Mouse (Mus musculus) midbrain, embryonic 16.5 days (tissue): ENCODE data around the gene Secisbp2. TPM values are rescaled to one million over a fixed set of nuclear protein-coding genes. Genes with fewer than 3 reads are reported as not detected.
A peak's percentile ranks its signal among the peaks of the same experiment; 100 is the strongest.

Source experiments
- ATAC-seq: fragments of 200-750 bp; cut with Nextera tagmentation; 2 replicates; pipeline ENCODE4 v1.8.0; 2017; ENCODE audit warnings: moderate TSS enrichment
- H3K27ac ChIP-seq: fragments of 300-500 bp; sonication (generic); 2 replicates; pipeline ENCODE4 v1.5.1; 2014; ENCODE audit warnings: mild to moderate bottlenecking, low read length, mixed read lengths
- H3K27me3 ChIP-seq: fragments of 300-500 bp; sonication (generic); 2 replicates; pipeline ENCODE4 v1.6.1; 2014; ENCODE audit warnings: low read depth, low read length, mixed read lengths; ENCODE audit not compliant: control insufficient read depth, insufficient read depth
- H3K36me3 ChIP-seq: fragments of 300-500 bp; sonication (generic); 2 replicates; pipeline ENCODE4 v1.6.1; 2014; ENCODE audit warnings: mild to moderate bottlenecking, low read length, moderate library complexity, mixed read lengths; ENCODE audit not compliant: control insufficient read depth, insufficient read depth
- H3K4me1 ChIP-seq: fragments of 300-500 bp; sonication (generic); 2 replicates; pipeline ENCODE4 v1.6.1; 2014; ENCODE audit warnings: mild to moderate bottlenecking, low read length, mixed read lengths; ENCODE audit not compliant: control insufficient read depth, insufficient read depth
- H3K4me2 ChIP-seq: fragments of 300-500 bp; sonication (generic); 2 replicates; pipeline ENCODE4 v1.6.1; 2014; ENCODE audit warnings: mild to moderate bottlenecking, low read length, mixed read lengths
- H3K4me3 ChIP-seq: fragments of 300-500 bp; sonication (generic); 2 replicates; pipeline ENCODE4 v1.5.1; 2014; ENCODE audit warnings: low read depth, mild to moderate bottlenecking, low read length, moderate library complexity, mixed read lengths
- H3K9ac ChIP-seq: fragments of 300-500 bp; sonication (generic); 2 replicates; pipeline ENCODE4 v1.6.1; 2014; ENCODE audit warnings: low read depth, low read length, mixed read lengths
- H3K9me3 ChIP-seq: fragments of 300-500 bp; sonication (generic); replicated peaks from 2 replicates; pipeline ENCODE4 v1.6.1; 2014; ENCODE audit warnings: mild to moderate bottlenecking, low read length, mixed read lengths; ENCODE audit not compliant: control insufficient read depth, poor library complexity, severe bottlenecking
- WGBS: fragments of 180-500 bp; shearing (Covaris S2); extraction: QIAGEN DNeasy Blood & Tissue Kit; methylation state at CpG from one replicate; pipeline ENCODE4 v1.1.7; 2014; 5-methylcytosine and 5-hydroxymethylcytosine counted together
- polyA plus RNA-seq: library from polyadenylated mRNA; unstranded; fragments of >200 nt; fragmentation: Nextera tagmentation; extraction: Ambion mirVana; gene quantifications from 2 replicates; pipeline ENCODE4 v1.2.1, GENCODE M21; 2015

The Secisbp2 gene
- polyA plus RNA-seq, 1 experiment from 2014 or later, result 33.6 TPM

DNA sequence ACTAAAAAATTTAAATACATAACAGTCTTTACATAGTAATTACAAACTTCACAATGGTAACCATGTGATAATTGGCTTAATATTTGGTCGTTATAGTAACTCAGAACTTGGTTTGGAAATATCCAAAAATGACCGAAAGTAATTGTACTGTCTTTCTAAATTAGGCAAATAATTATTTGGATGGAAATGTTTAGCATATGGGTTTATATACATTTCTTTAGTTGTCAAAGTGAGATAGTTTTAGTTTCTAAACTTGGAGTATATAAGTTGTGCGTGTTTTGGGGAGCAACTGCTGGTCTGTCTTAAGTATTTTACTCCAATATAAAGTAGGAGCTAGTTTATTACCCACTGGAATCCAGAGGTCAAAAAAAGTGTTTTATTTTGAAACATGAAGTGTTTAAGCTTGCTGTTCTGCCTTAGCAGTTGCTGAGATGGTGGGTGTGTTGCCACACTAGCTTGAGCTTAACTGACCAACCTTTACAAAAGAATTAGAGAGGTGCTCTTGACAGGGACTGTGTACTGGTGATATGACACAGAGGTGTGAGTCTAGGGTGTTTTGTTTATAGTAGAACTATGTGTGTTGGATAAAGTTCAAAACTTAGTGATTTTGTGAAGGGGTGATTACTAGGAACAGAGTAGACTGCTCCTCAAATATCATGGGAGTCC is 5.0 kb upstream of the Secisbp2 start:
- H3K27me3 ChIP-seq, result no peaks in the 10 kb centered on the region
- H3K4me3 ChIP-seq, result no peak overlapping the region
- H3K4me2 ChIP-seq, result peak overlapping the region; percentile 31; the same call in 1 of the 2 replicates
- no peak overlapping the region for H3K27ac ChIP-seq
- no peaks in the 10 kb centered on the region for H3K36me3 ChIP-seq
- H3K9ac ChIP-seq, result no peak overlapping the region
- H3K9me3 ChIP-seq, result no peaks in the 10 kb centered on the region
- no peak for ATAC-seq
- WGBS, result 27% methylated on average over 3 of the region's 3 CpGs
- peaks cover 17% of the 10 kb centered on the region for H3K4me1 ChIP-seq

DNA sequence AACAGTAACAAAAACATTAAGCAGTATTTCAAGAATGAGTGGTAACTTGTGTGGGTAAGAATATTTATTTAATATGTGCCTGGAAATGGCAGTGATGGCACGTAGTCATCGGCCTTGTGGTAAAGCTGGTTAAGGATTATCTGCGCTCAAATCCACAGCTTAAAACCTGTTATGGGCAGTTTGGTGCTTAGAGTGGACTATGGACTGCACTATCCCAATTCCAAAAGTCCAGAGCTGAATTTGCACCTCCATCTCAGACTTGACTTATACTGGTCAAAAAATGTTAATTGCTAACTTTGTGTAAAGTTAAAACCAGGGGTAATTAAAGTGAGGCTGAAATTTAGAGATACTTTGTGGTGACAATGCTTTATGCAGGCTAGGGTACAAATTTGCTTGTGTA is 3.7 kb upstream of the Secisbp2 start:
- Histone ChIP-seq H3K4me2 (no peak overlapping the region), H3K9ac (no peak overlapping the region), H3K36me3 (no peaks in the 10 kb centered on the region), H3K4me3 (no peak overlapping the region), H3K27ac (no peak overlapping the region), H3K27me3 (no peaks in the 10 kb centered on the region), H3K4me1 (peaks cover 23% of the 10 kb centered on the region), H3K9me3 (no peaks in the 10 kb centered on the region)
- ATAC-seq, result no peak
- WGBS, result 91% methylated on average over 3 of the region's 3 CpGs

DNA sequence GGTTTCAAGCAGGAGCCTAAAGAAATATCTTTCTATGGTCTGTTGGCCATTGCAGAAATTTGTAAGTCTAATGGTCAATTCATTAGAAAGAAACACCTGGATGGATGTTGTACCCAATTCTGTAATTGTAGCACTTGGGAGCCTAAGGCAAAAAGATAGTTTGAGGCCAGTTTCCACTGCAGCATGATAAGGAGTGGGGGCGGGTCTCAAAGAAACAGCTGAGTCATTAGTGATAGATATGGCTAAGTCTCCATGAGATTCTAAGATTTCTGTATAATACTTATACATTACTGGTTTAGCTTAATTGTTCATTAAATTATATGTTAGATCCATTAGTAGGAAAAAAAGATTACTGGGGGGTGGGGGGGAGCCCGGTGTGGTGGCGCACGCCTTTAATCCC is 3.3 kb upstream of the Secisbp2 start:
- Histone ChIP-seq H3K36me3 (no peaks in the 10 kb centered on the region), H3K9me3 (no peaks in the 10 kb centered on the region), H3K9ac (no peak overlapping the region), H3K4me3 (no peak overlapping the region), H3K27me3 (no peaks in the 10 kb centered on the region), H3K4me2 (no peak overlapping the region), H3K4me1 (peaks cover 23% of the 10 kb centered on the region), H3K27ac (no peak overlapping the region)
- no peak for ATAC-seq
- 92% methylated on average over 4 of the region's 4 CpGs for WGBS

DNA sequence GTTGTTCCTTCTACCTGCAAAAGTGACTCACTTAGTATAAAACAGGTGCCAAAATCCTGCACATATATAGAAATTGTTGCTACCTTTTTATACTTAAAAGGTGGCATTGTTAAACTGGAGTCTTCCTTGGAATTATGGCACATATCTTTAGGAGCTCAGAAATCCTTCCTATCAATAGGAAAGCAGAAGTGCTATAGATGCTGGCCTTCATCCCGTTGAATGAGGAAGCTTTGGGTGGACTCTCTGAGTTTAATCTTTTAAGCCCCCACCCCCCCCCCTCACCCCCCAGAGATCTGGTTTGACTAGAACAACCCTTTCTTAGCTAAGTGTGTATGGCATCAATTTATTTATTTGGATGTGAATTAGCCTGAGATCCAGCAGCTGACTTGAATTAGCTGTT is 1.8 kb upstream of the Secisbp2 start:
- no peak for ATAC-seq
- Histone ChIP-seq H3K4me1 (peaks cover 23% of the 10 kb centered on the region), H3K27ac (no peak overlapping the region), H3K9me3 (no peaks in the 10 kb centered on the region), H3K27me3 (no peaks in the 10 kb centered on the region), H3K9ac (no peak overlapping the region), H3K4me3 (no peak overlapping the region), H3K4me2 (no peak overlapping the region), H3K36me3 (no peaks in the 10 kb centered on the region)
- WGBS, result 58% methylated on average over 1 of the region's 1 CpGs

DNA sequence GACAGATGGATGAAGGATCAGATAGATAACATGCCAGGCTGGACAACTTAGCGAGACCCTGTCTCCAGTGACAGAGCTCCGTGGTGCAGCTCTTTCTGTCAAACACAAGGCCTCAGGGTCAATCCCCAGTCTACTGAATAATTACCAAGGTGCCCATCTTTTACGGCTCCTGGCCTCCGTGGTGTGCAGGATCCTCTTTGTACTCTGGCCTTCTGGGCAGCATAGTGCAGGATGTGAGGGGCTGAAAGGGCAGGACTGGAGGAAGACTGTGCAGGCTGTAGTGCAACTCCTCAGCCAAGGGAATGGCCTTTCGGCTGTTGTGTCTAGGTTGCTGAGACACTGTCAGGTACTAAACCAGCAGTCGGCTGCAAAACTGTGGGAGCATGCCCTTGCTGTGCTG is 1.7 kb downstream of the Secisbp2 start:
- no peaks in the 10 kb centered on the region for H3K27me3 ChIP-seq
- H3K4me2 ChIP-seq, result no peak overlapping the region
- H3K27ac ChIP-seq, result no peak overlapping the region
- peaks cover 16% of the 10 kb centered on the region for H3K36me3 ChIP-seq
- no peak overlapping the region for H3K4me3 ChIP-seq
- no peak for ATAC-seq
- no peak overlapping the region for H3K9ac ChIP-seq
- H3K9me3 ChIP-seq, result no peaks in the 10 kb centered on the region
- WGBS, result 94% methylated on average over 6 of the region's 6 CpGs
- H3K4me1 ChIP-seq, result peaks cover 13% of the 10 kb centered on the region

DNA sequence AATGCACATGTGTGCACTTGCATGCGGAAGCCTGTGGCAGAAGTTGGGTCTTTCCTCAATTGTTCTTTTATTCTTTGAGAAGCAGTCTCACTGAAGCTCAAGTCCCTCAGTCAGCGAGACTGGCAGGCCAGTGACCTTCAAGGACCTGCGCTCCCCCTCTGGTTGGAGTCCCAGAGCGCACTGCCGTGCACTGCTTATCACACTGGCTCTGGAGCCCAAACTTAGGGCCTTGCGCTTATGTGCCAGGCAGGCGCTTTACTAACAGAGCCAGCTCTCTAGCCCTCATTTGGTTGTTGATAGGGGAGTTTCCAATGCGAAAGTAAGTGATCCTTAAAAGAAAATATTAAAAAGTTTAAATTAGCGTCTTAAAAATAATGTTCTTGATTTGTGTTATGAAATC is 2.5 kb downstream of the Secisbp2 start:
- Histone ChIP-seq H3K4me1 (peaks cover 13% of the 10 kb centered on the region), H3K4me3 (no peak overlapping the region), H3K36me3 (peaks cover 18% of the 10 kb centered on the region), H3K27me3 (no peaks in the 10 kb centered on the region), H3K9ac (no peak overlapping the region), H3K27ac (no peak overlapping the region), H3K4me2 (no peak overlapping the region), H3K9me3 (no peaks in the 10 kb centered on the region)
- 94% methylated on average over 9 of the region's 9 CpGs for WGBS
- no peak for ATAC-seq

DNA sequence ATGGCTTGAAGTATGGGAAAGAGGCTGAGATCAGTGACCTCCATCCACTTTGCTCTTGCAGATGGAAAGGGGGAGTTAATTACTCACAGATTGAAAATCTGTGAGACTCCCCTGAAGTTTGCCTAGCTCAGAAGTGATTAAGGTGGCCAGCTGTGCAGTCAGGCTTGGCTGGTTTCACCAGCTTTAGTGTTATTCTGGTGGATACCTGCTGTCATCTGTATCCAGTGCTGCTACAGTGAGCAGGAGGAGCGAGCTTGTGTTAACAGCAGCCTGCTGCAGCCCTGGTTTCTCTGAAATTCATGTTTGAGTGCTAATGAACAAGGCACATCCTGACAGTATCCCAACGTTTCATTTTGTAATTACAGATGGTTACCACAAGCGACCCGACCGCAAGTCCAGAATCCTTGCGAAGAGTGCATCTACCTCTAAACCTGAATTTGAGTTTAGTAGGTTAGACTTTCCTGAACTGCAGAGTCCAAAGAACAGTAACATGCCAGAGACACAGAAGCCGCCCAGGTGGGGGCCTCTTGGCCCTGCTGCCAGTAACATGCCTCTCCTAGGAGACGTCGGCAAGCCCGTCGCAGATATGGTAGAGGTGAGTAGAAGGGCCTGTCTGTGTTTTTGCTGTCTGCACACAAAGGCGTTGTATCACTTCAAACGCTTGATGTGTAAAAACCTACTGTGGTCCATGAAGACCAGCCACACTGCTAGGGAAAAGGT is 5.2 kb downstream of the Secisbp2 start:
- Histone ChIP-seq H3K4me3 (no peak overlapping the region), H3K9me3 (no peaks in the 10 kb centered on the region), H3K4me2 (no peak overlapping the region), H3K4me1 (peaks cover 6% of the 10 kb centered on the region), H3K27ac (no peak overlapping the region), H3K9ac (no peak overlapping the region), H3K36me3 (peaks cover 28% of the 10 kb centered on the region), H3K27me3 (no peaks in the 10 kb centered on the region)
- 94% methylated on average over 13 of the region's 13 CpGs for whole genome bisulfite sequencing
- no peak for ATAC-seq

DNA sequence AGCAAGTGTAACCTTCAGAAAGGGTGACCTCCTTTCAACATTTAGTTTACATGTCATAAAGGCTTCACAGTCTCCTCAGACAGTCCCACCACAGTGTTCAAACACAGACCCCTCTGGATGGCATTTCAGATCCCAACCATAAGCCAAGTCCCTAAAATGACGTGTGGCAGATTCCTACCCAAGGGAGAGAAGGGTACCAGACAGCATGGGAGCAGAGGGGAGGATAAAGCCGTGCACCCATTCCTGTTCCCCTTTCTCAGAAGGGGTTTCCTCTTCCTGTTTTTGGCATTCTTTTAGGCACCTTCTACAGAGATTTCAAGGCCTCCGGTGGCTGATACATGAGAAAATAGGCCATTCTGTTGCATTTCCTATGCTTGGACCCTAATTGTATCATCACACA is 6.6 kb downstream of the Secisbp2 start:
- no peak for ATAC-seq
- 88% methylated on average over 3 of the region's 3 CpGs for WGBS
- Histone ChIP-seq H3K27ac (no peak overlapping the region), H3K27me3 (no peaks in the 10 kb centered on the region), H3K4me1 (no peaks in the 10 kb centered on the region), H3K36me3 (peaks cover 37% of the 10 kb centered on the region), H3K4me3 (no peak overlapping the region), H3K9ac (no peak overlapping the region), H3K9me3 (no peaks in the 10 kb centered on the region), H3K4me2 (no peak overlapping the region)

DNA sequence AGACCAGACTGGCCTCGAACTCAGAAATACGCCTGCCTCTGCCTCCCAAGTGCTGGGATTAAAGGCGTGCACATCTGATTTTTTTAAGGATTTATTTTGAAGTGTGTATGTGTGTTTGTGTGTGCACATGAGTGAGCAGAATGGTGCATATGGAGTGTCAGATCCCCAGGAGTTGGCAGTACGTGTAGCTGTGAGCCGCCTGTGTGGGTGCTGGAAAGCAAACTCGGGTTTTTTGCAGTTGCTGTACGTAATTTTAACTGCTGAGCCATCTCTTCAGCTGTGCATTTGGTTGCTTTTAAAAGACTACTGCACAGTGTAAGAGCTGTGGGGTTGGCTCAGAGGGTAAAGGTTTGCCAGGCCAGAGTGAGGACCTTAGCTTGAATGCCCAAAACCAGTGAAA is 8.1 kb downstream of the Secisbp2 start:
- Histone ChIP-seq H3K4me2 (no peak overlapping the region), H3K9me3 (no peaks in the 10 kb centered on the region), H3K27ac (no peak overlapping the region), H3K9ac (no peak overlapping the region), H3K4me1 (no peaks in the 10 kb centered on the region), H3K4me3 (no peak overlapping the region), H3K27me3 (no peaks in the 10 kb centered on the region), H3K36me3 (peaks cover 39% of the 10 kb centered on the region)
- no peak for ATAC-seq
- 95% methylated on average over 7 of the region's 7 CpGs for WGBS
